Mouse (Mus musculus): ENCODE results near the gene Usp11. TPM values are rescaled to one million over a fixed set of nuclear protein-coding genes. Genes with fewer than 3 reads are reported as not detected.
A peak's percentile ranks its signal among the peaks of the same experiment; 100 is the strongest.

The Usp11 gene
- polyA plus RNA-seq (2015; fragmentation: Nextera tagmentation; extraction: Ambion mirVana), result 45.3 and 45.6 TPM in 2 replicates

DNA sequence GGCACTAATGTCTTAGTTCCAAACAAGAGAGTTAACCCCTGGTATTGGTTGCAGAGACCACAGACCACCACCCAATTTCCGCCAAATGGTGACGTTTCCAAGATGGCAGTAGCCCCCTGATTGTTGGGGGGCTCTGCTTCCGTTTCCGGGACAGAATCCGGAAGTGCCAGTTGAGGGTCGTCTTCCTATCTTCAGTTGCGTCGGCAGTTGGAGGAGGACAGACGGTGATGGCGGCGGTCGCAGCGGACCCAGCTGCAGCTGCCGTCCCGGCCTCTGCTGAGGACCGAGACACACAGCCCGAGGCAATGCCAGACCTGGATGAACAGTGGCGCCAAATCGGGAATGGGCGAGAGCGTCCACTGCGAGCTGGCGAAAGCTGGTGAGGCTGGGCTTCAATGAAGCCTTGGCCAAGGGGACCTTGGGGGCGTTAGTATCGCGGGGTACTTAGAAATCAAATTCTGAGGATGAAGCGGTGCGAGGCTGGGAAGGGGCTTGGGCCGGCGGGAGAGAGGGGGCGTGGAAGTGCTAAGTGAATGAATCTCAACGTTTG lies at the start of gene Usp11:
Usp11 (plus strand) TSS at position 166 of the 550 bp plus-strand sequence.
- Histone ChIP-seq H3K4me3 (peak within 1 kb of the TSS; percentile 56), H3K4me1 (no peaks in the 10 kb centered on the region), H3K36me3 (peaks cover 8% of the 10 kb centered on the region), H3K9ac (peak within 1 kb of the TSS; percentile 44), H3K9me3 (no peaks in the 10 kb centered on the region), H3K27me3 (no peaks in the 10 kb centered on the region), H3K4me2 (peak within 1 kb of the TSS; percentile 41), H3K27ac (peak within 1 kb of the TSS; percentile 93)
- WGBS, result 22% methylated on average over 32 of the region's 32 CpGs
- peak; percentile 37; the same call in 1 of the 2 replicates for ATAC-seq (ENCODE audit: insufficient number of reproducible peaks, low FRiP score, low TSS enrichment, low read depth)

DNA sequence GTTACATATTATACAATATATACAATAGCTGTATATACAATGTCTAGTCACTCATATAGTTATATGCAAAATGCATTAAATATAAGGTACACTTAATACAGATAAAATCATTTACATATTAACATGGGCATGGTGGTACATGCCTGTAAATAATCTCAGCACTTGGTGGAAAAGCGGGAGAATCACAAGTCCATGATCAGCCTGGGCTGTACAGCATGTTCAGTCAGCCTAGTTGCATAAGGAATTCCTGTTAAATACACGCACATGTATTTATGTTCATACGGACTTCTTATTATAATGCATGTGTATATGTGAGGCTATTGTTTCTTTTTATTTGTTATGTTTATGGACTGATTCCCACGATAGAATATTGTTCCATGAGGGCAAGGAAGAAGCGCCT lies 46.1 kb upstream of the Usp11 start:
- Histone ChIP-seq H3K27ac (no peak overlapping the region), H3K27me3 (no peaks in the 10 kb centered on the region), H3K4me1 (no peaks in the 10 kb centered on the region), H3K36me3 (no peaks in the 10 kb centered on the region), H3K4me2 (peak overlapping the region; percentile 66), H3K9me3 (no peaks in the 10 kb centered on the region), H3K4me3 (peak overlapping the region; percentile 50), H3K9ac (no peak overlapping the region)
- no peak for ATAC-seq (ENCODE audit: insufficient number of reproducible peaks, low FRiP score, low TSS enrichment, low read depth)
- 30% methylated on average over 5 of the region's 5 CpGs for WGBS

GRCm38 (mm10) chrX:20658026-20658652 lies 45.6 kb upstream of the Usp11 start, which contains the start of gene Uba1:
Gene Uba1, plus strand, starts transcription at chrX:20658326.
- peak; percentile 89 for ATAC-seq (ENCODE audit: insufficient number of reproducible peaks, low FRiP score, low TSS enrichment, low read depth)
- no peaks in the 10 kb centered on the region for H3K27me3 ChIP-seq
- no peaks in the 10 kb centered on the region for H3K36me3 ChIP-seq
- H3K4me3 ChIP-seq, result peak within 1 kb of the TSS; percentile 50
- peak within 1 kb of the TSS; percentile 66 for H3K4me2 ChIP-seq
- peak within 1 kb of the TSS; percentile 31; the same call in 1 of the 2 replicates for H3K9ac ChIP-seq
- H3K9me3 ChIP-seq, result no peaks in the 10 kb centered on the region
- peak within 1 kb of the TSS; percentile 80 for H3K27ac ChIP-seq
- WGBS, result 19% methylated on average over 27 of the region's 27 CpGs
- H3K4me1 ChIP-seq, result no peaks in the 10 kb centered on the region

- Histone ChIP-seq H3K4me2 (peak overlapping the region; percentile 66), H3K9ac (peak overlapping the region; percentile 31; the same call in 1 of the 2 replicates), H3K27ac (peak overlapping the region; percentile 80; the same call in 1 of the 2 replicates), H3K4me3 (peak overlapping the region; percentile 50), H3K27me3 (no peaks in the 10 kb centered on the region), H3K36me3 (no peaks in the 10 kb centered on the region), H3K4me1 (no peaks in the 10 kb centered on the region), H3K9me3 (no peaks in the 10 kb centered on the region)
- 20% methylated on average over 24 of the region's 24 CpGs for WGBS
- ATAC-seq (ENCODE audit: insufficient number of reproducible peaks, low FRiP score, low TSS enrichment, low read depth), result no peak
Observed at GRCm38 (mm10) chrX:20658891-20659406, 44.8 kb upstream of the Usp11 start.

- ATAC-seq (ENCODE audit: insufficient number of reproducible peaks, low FRiP score, low TSS enrichment, low read depth), result no peak
- Histone ChIP-seq H3K4me1 (0 out of 2 replicates have a peak, but pooled peaks cover 2% of the 10 kb centered on the region), H3K27me3 (no peaks in the 10 kb centered on the region), H3K9me3 (no peaks in the 10 kb centered on the region), H3K4me2 (no peak overlapping the region), H3K9ac (no peak overlapping the region), H3K27ac (no peak overlapping the region), H3K36me3 (peaks cover 4% of the 10 kb centered on the region; the same call in 1 of the 2 replicates), H3K4me3 (no peak overlapping the region)
- WGBS, result 26% methylated on average over 5 of the region's 5 CpGs
Observed at GRCm38 (mm10) chrX:20662317-20662715, 41.4 kb upstream of the Usp11 start.

- peak overlapping the region; percentile 54 for H3K9ac ChIP-seq
- H3K27ac ChIP-seq, result peak overlapping the region; percentile 83
- 23% methylated on average over 26 of the region's 28 CpGs for WGBS
- no peaks in the 10 kb centered on the region for H3K9me3 ChIP-seq
- 0 out of 2 replicates have a peak, but pooled peaks cover 2% of the 10 kb centered on the region for H3K4me1 ChIP-seq
- ATAC-seq (ENCODE audit: insufficient number of reproducible peaks, low FRiP score, low TSS enrichment, low read depth), result peak; percentile 78
- H3K27me3 ChIP-seq, result no peaks in the 10 kb centered on the region
- H3K4me2 ChIP-seq, result peak overlapping the region; percentile 35
- H3K36me3 ChIP-seq, result peaks cover 6% of the 10 kb centered on the region; the same call in 1 of the 2 replicates
- H3K4me3 ChIP-seq, result peak overlapping the region; percentile 60
Observed at GRCm38 (mm10) chrX:20662716-20663443, 40.8 kb upstream of the Usp11 start.

GRCm38 (mm10) chrX:20663444-20663790 lies 40.3 kb upstream of the Usp11 start:
- no peak for ATAC-seq (ENCODE audit: insufficient number of reproducible peaks, low FRiP score, low TSS enrichment, low read depth)
- 15% methylated on average over 9 of the region's 9 CpGs for WGBS

DNA sequence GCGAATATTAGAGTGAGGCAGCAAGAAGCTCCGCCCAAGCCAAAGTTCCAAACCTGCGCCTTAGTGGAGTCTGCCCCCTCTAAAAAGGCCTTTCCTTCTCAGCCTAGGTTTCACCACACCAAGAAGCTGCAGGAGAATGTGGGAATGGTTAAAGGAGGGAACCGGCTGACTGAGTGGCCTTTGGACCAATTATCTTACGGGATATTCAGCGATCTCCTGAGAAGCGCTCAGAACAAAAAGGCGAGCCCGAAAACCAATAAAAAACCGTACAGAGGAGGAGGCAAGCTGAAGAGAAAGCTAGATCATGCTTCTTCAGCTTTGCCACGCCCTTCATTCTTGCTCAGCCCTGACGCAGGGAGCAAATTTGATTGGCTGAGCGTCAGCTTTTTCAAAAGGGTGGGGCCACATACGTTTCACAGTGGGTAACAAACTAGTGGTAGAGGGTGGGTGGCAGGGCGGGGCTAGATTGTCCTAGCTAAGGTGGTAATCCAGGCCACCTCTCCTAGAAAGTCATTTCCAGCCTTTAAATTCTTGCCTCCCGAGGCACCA lies 16.1 kb upstream of the Usp11 start, which contains the start of gene Cdk16:
Cdk16 (plus strand) TSS at position 436 of the 549 bp plus-strand sequence.
- no peaks in the 10 kb centered on the region for H3K27me3 ChIP-seq
- peak; percentile 91 for ATAC-seq (ENCODE audit: insufficient number of reproducible peaks, low FRiP score, low TSS enrichment, low read depth)
- H3K4me1 ChIP-seq, result peaks cover 14% of the 10 kb centered on the region
- H3K9me3 ChIP-seq, result no peaks in the 10 kb centered on the region
- H3K4me2 ChIP-seq, result peak within 1 kb of the TSS; percentile 60
- 24% methylated on average over 16 of the region's 16 CpGs for WGBS
- H3K27ac ChIP-seq, result peak within 1 kb of the TSS; percentile 93
- peaks cover 10% of the 10 kb centered on the region for H3K36me3 ChIP-seq
- H3K9ac ChIP-seq, result peak within 1 kb of the TSS; percentile 64
- H3K4me3 ChIP-seq, result peak within 1 kb of the TSS; percentile 59

More at GRCm38 (mm10) chrX:20663444-20663790, 40.3 kb upstream of the Usp11 start:
- Histone ChIP-seq H3K4me3 (peak overlapping the region; percentile 60), H3K4me1 (0 out of 2 replicates have a peak, but pooled peaks cover 2% of the 10 kb centered on the region), H3K27me3 (no peaks in the 10 kb centered on the region), H3K27ac (peak overlapping the region; percentile 83; the same call in 1 of the 2 replicates), H3K9ac (peak overlapping the region; percentile 54), H3K9me3 (no peaks in the 10 kb centered on the region), H3K4me2 (peak overlapping the region; percentile 35), H3K36me3 (peaks cover 10% of the 10 kb centered on the region; the same call in 1 of the 2 replicates)

DNA sequence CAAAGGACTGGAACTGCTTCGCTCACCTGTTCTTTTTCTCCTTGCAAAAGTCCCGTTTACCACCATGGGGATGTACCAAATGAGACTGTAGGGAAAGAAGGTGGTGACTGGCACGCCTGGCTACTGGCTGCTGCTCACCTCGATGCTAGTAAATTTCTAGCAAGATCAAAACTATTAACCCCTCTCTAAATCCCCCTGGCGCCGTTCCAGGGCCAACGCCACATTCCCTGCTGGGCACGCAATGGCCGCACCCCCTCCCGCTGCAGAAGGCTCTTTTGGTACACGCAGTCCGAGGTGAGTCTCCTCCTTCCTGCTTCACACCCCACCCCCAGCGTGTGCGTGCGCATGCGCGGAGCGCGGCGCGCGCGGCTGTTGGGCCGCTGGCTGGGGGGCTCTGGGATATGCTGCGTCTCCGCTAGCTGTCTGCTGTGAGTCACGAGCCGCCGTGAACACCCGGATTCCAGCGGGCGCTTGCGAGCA lies 15.6 kb upstream of the Usp11 start:
- 22% methylated on average over 31 of the region's 33 CpGs for WGBS
- Histone ChIP-seq H3K4me3 (peak overlapping the region; percentile 59), H3K9me3 (no peaks in the 10 kb centered on the region), H3K9ac (peak overlapping the region; percentile 64), H3K27ac (peak overlapping the region; percentile 93), H3K4me2 (peak overlapping the region; percentile 60), H3K27me3 (no peaks in the 10 kb centered on the region), H3K4me1 (peaks cover 14% of the 10 kb centered on the region), H3K36me3 (peaks cover 10% of the 10 kb centered on the region)
- peak; percentile 89 for ATAC-seq (ENCODE audit: insufficient number of reproducible peaks, low FRiP score, low TSS enrichment, low read depth)

DNA sequence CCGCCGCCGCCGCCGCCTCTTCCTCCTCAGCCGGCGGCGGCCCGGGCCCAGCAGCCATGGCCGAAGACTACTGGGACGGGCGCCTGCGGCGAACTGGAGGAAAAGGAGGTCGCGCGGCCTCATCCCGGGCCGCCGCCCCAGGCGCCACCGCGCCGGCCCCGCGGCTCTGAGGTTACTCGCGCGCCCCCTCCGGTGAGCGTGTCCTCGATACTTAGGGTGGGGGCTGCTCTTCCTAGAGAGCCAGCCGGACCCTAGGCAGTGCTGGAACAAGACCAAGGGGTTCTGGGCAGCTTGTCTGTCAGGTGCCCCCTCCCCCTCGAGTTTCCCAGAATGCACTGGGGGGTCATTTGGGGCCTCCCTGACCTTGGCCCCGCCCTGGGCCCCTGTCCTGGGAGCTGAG lies 15.1 kb upstream of the Usp11 start:
- H3K9ac ChIP-seq, result peak overlapping the region; percentile 64
- H3K4me3 ChIP-seq, result peak overlapping the region; percentile 59
- peak overlapping the region; percentile 93 for H3K27ac ChIP-seq
- 0 out of 2 replicates have a peak, but pooled peaks have one; percentile 22 for ATAC-seq (ENCODE audit: insufficient number of reproducible peaks, low FRiP score, low TSS enrichment, low read depth)
- peak overlapping the region; percentile 60 for H3K4me2 ChIP-seq
- no peaks in the 10 kb centered on the region for H3K9me3 ChIP-seq
- H3K27me3 ChIP-seq, result no peaks in the 10 kb centered on the region
- whole genome bisulfite sequencing, result 2% methylated on average over 20 of the region's 35 CpGs
- H3K4me1 ChIP-seq, result peaks cover 14% of the 10 kb centered on the region
- H3K36me3 ChIP-seq, result peaks cover 10% of the 10 kb centered on the region; the same call in 1 of the 2 replicates

- ATAC-seq (ENCODE audit: insufficient number of reproducible peaks, low FRiP score, low TSS enrichment, low read depth), result no peak
- Histone ChIP-seq H3K4me3 (no peak overlapping the region), H3K9me3 (no peaks in the 10 kb centered on the region), H3K27ac (no peak overlapping the region), H3K4me2 (no peak overlapping the region), H3K36me3 (peaks cover 35% of the 10 kb centered on the region), H3K4me1 (peaks cover 14% of the 10 kb centered on the region), H3K9ac (no peak overlapping the region), H3K27me3 (no peaks in the 10 kb centered on the region)
- 67% methylated on average over 3 of the region's 3 CpGs for WGBS
Observed at GRCm38 (mm10) chrX:20691566-20691965, 12.1 kb upstream of the Usp11 start.
